Mouse (Mus musculus): ENCODE measurements around the gene Iltifb. TPM values are rescaled to one million over a fixed set of nuclear protein-coding genes. Genes with fewer than 3 reads are reported as not detected.
"Not testable (repeated sequence)": the region's sequence is repeated elsewhere in the genome, so short reads cannot be mapped to it uniquely, and the experiment has no call there.

The Iltifb gene
- total and polyA plus RNA-seq, 3 experiments: not detected

DNA sequence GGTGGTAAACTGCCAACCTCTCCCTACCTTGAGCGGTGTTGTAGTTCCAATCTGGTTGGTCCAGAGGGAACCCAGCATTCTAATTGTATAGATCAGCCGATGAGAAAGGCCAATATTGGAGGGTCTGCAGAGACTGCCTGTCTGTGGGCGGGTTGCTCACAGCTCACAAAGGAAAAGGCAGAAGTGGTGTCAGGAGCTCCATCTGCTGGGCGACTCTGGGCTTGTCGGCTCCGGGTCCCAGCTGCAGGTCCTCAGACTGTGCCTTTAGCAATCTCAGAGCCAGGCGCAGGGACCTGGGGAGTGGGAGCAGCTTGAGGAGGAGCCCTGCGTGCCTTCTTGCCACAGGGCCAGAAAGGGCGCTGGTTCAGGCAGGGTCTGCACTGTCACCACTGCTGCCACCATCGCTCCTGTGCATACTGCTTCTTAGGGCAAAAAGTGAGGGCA is 44.0 kb downstream of the Iltifb start:
- Histone ChIP-seq H3K4me1 (ENCODE audit: control insufficient read depth in 1 of 2, insufficient read depth in 2 of 2, low read length in 2 of 2) (peaks cover 0 to 3% of the 10 kb centered on the region in 2 experiments; a peak in 2 of 4 replicates), H3K9me3 (replicated peaks; ENCODE audit: insufficient read depth, low read length) (no peaks in the 10 kb centered on the region), H3K9ac (ENCODE audit: control insufficient read depth, low read depth, low read length, poor library complexity, severe bottlenecking) (no peak overlapping the region), H3K36me3 (ENCODE audit: control insufficient read depth in 1 of 2, insufficient read depth in 2 of 2, low read length in 2 of 2) (no peaks in the 10 kb centered on the region), H3K4me3 (ENCODE audit: control insufficient read depth in 1 of 2, insufficient read depth in 1 of 2, low read depth in 2 of 2, low read length in 2 of 2) (no peak overlapping the region), H3K27me3 (ENCODE audit: control insufficient read depth in 1 of 2, insufficient read depth in 2 of 2, low read length in 2 of 2) (no peaks in the 10 kb centered on the region), H3K79me2 (ENCODE audit: control insufficient read depth, insufficient read depth, low read length, poor library complexity) (no peaks in the 10 kb centered on the region), H3K27ac (ENCODE audit: control insufficient read depth, low read depth, low read length) (no peak overlapping the region)
- TF ChIP-seq RAD21 (IDR thresholded peaks at IDR 0.05; ENCODE audit: low read depth, low read length) (peak; percentile 55), SMC3 (IDR thresholded peaks at IDR 0.05; ENCODE audit: low read depth, low read length) (peak; percentile 74), NELFE (IDR thresholded peaks at IDR 0.05; ENCODE audit: low read depth, low read length) (no peak), BHLHE40 (IDR thresholded peaks at IDR 0.05; ENCODE audit: borderline replicate concordance, low read depth, low read length) (no peak), EP300 (IDR thresholded peaks at IDR 0.05; ENCODE audit: low read depth in 1 of 2, low read length in 2 of 2) (no peak), ZC3H11A (IDR thresholded peaks at IDR 0.05; ENCODE audit: low read depth, low read length) (peak; percentile 39), CTCF (IDR thresholded peaks at IDR 0.05 in 2 of 3, conservative IDR thresholded peaks at IDR 0.05 in 1 of 3; ENCODE audit: control insufficient read depth in 1 of 3, insufficient read depth in 1 of 3, low read depth in 2 of 3, low read length in 3 of 3, poor library complexity in 1 of 3, severe bottlenecking in 1 of 3) (peak in 2 of 3 experiments; percentile 56 to 61; a peak in 4 of 6 replicates)
- peak; percentile 30 for DNase-seq (ENCODE audit: low read depth, low spot score)

DNA sequence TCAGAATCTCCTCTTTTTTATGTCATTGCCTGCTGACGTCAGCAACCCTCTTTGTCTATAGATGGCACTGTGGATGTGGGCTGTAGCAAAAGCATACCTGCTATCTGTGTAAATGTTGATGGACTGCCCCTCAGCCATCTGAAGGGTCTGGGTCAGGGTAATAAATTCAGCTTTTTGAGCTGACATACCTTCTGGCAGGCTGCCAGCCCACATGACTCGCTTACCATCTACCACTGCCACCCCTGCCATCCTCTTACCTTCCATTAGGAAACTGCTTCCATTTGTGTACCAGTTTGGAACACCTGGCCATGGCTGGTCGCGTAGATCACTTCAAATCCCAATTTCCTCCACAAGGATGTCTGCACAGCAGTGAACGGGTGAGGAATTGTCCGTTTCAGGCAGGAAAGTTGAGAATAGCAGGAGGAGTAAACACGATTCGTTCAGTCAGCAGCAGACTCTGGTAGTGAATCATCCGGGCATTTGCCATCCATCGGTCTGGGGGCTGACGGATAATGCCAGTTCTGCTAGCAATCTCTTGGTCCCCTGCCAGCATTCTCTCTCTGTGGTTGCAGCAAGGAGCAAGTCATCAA is 45.7 kb downstream of the Iltifb start:
- not testable (repeated sequence) for H3K4me3 ChIP-seq (ENCODE audit: control insufficient read depth in 1 of 2, insufficient read depth in 1 of 2, low read depth in 2 of 2, low read length in 2 of 2); H3K9me3 ChIP-seq (replicated peaks; ENCODE audit: insufficient read depth, low read length); H3K27ac ChIP-seq (ENCODE audit: control insufficient read depth, low read depth, low read length); H3K9ac ChIP-seq (ENCODE audit: control insufficient read depth, low read depth, low read length, poor library complexity, severe bottlenecking); H3K4me1 ChIP-seq (ENCODE audit: control insufficient read depth in 1 of 2, insufficient read depth in 2 of 2, low read length in 2 of 2); H3K79me2 ChIP-seq (ENCODE audit: control insufficient read depth, insufficient read depth, low read length, poor library complexity); H3K36me3 ChIP-seq (ENCODE audit: control insufficient read depth in 1 of 2, insufficient read depth in 2 of 2, low read length in 2 of 2); H3K27me3 ChIP-seq (ENCODE audit: control insufficient read depth in 1 of 2, insufficient read depth in 2 of 2, low read length in 2 of 2)
- peak; percentile 8 for DNase-seq (ENCODE audit: low read depth, low spot score)

DNA sequence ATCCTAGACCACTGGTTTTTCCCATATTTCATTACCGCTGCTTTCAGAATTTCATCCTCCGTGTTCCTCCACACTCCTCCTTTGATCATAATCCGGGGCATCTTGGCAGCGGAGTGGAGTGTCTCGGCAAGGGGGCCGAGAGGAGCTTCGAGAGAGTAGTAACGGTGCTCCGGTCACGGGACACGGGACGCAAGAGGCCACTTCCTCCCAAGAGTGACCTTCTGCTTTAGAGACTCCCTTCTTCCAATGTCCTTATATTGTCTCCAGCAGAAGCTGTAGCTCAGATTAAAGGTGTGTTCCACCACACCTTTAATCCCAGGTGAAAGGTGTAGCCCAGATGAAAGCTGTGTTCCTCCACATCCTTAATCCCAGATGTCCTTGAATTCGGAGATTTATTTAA is 54.2 kb downstream of the Iltifb start, which contains the start of gene Gm32717:
Gene Gm32717, minus strand, starts transcription at position 101 of the 400 bp plus-strand sequence.
- not testable (repeated sequence) for H3K36me3 ChIP-seq (ENCODE audit: control insufficient read depth in 1 of 2, insufficient read depth in 2 of 2, low read length in 2 of 2); H3K9me3 ChIP-seq (replicated peaks; ENCODE audit: insufficient read depth, low read length); H3K9ac ChIP-seq (ENCODE audit: control insufficient read depth, low read depth, low read length, poor library complexity, severe bottlenecking); H3K27ac ChIP-seq (ENCODE audit: control insufficient read depth, low read depth, low read length); DNase-seq (ENCODE audit: low read depth, low spot score); H3K4me3 ChIP-seq (ENCODE audit: control insufficient read depth in 1 of 2, insufficient read depth in 1 of 2, low read depth in 2 of 2, low read length in 2 of 2); H3K79me2 ChIP-seq (ENCODE audit: control insufficient read depth, insufficient read depth, low read length, poor library complexity); H3K4me1 ChIP-seq (ENCODE audit: control insufficient read depth in 1 of 2, insufficient read depth in 2 of 2, low read length in 2 of 2); H3K27me3 ChIP-seq (ENCODE audit: control insufficient read depth in 1 of 2, insufficient read depth in 2 of 2, low read length in 2 of 2)

Other genes with a start within 250 kb of the Iltifb start
- gene Mdm1, start 153.2 kb downstream of the Iltifb start, total RNA-seq (2012; rRNA removed): 27.9 and 28.0 TPM in 2 replicates
- gene Mdm1, start 153.2 kb downstream of the Iltifb start, polyA plus RNA-seq (2012; ENCODE audit: insufficient read depth in 1 of 2, insufficient read length in 2 of 2, low read depth in 1 of 2, low replicate concordance in 2 of 2, missing spikeins in 1 of 2): 10 to 100 TPM in 1 of 2 experiments, not detected in 1; 44.5 TPM
- gene Il22, start 90.1 kb downstream of the Iltifb start, total RNA-seq (2012; rRNA removed): not detected in 2 replicates
- gene Il22, start 90.1 kb downstream of the Iltifb start, polyA plus RNA-seq (2012; ENCODE audit: insufficient read depth in 1 of 2, insufficient read length in 2 of 2, low read depth in 1 of 2, low replicate concordance in 2 of 2, missing spikeins in 1 of 2): not detected
- 0.12 TPM in 1 of 2 replicates, not detected in the other for gene Gm32717, start 54.3 kb downstream of the Iltifb start, total RNA-seq (2012; rRNA removed)
- under 1 TPM in 1 of 2 experiments, not detected in 1; 0.04 TPM for gene Gm32717, start 54.3 kb downstream of the Iltifb start, polyA plus RNA-seq (2012; ENCODE audit: insufficient read depth in 1 of 2, insufficient read length in 2 of 2, low read depth in 1 of 2, low replicate concordance in 2 of 2, missing spikeins in 1 of 2)
- 0.12 TPM in 1 of 2 replicates, not detected in the other for gene Gm32802, start 36.4 kb downstream of the Iltifb start, total RNA-seq (2012; rRNA removed)
- gene Gm32802, start 36.4 kb downstream of the Iltifb start, polyA plus RNA-seq (2012; ENCODE audit: insufficient read depth in 1 of 2, insufficient read length in 2 of 2, low read depth in 1 of 2, low replicate concordance in 2 of 2, missing spikeins in 1 of 2): under 1 TPM in 1 of 2 experiments, not detected in 1; 0.04 TPM
- gene Gm9040, start 31.9 kb upstream of the Iltifb start, total RNA-seq (2012; rRNA removed): not detected in 2 replicates
- gene Gm9040, start 31.9 kb upstream of the Iltifb start, polyA plus RNA-seq (2012; ENCODE audit: insufficient read depth in 1 of 2, insufficient read length in 2 of 2, low read depth in 1 of 2, low replicate concordance in 2 of 2, missing spikeins in 1 of 2): not detected
- gene Gm9044, start 37.4 kb upstream of the Iltifb start, total RNA-seq (2012; rRNA removed): not detected in 2 replicates
- gene Gm9044, start 37.4 kb upstream of the Iltifb start, polyA plus RNA-seq (2012; ENCODE audit: insufficient read depth in 1 of 2, insufficient read length in 2 of 2, low read depth in 1 of 2, low replicate concordance in 2 of 2, missing spikeins in 1 of 2): not detected
- 0.29 and 0.31 TPM in 2 replicates for gene Gm9045, start 42.8 kb upstream of the Iltifb start, total RNA-seq (2012; rRNA removed)
- gene Gm9045, start 42.8 kb upstream of the Iltifb start, polyA plus RNA-seq (2012; ENCODE audit: insufficient read depth in 1 of 2, insufficient read length in 2 of 2, low read depth in 1 of 2, low replicate concordance in 2 of 2, missing spikeins in 1 of 2): under 1 TPM in 1 of 2 experiments, not detected in 1; 0.07 TPM
- gene Gm9046, start 48.2 kb upstream of the Iltifb start, total RNA-seq (2012; rRNA removed): not detected in 2 replicates
- not detected for gene Gm9046, start 48.2 kb upstream of the Iltifb start, polyA plus RNA-seq (2012; ENCODE audit: insufficient read depth in 1 of 2, insufficient read length in 2 of 2, low read depth in 1 of 2, low replicate concordance in 2 of 2, missing spikeins in 1 of 2)
- not detected in 2 replicates for gene Gm9048, start 53.6 kb upstream of the Iltifb start, total RNA-seq (2012; rRNA removed)
- gene Gm9048, start 53.6 kb upstream of the Iltifb start, polyA plus RNA-seq (2012; ENCODE audit: insufficient read depth in 1 of 2, insufficient read length in 2 of 2, low read depth in 1 of 2, low replicate concordance in 2 of 2, missing spikeins in 1 of 2): not detected
- gene Gm9049, start 59.1 kb upstream of the Iltifb start, total RNA-seq (2012; rRNA removed): 0.29 and 0.31 TPM in 2 replicates
- under 1 TPM in 1 of 2 experiments, not detected in 1; 0.07 TPM for gene Gm9049, start 59.1 kb upstream of the Iltifb start, polyA plus RNA-seq (2012; ENCODE audit: insufficient read depth in 1 of 2, insufficient read length in 2 of 2, low read depth in 1 of 2, low replicate concordance in 2 of 2, missing spikeins in 1 of 2)
- gene Ifng, start 146.0 kb upstream of the Iltifb start, total RNA-seq (2012; rRNA removed): not detected in 2 replicates
- not detected for gene Ifng, start 146.0 kb upstream of the Iltifb start, polyA plus RNA-seq (2012; ENCODE audit: insufficient read depth in 1 of 2, insufficient read length in 2 of 2, low read depth in 1 of 2, low replicate concordance in 2 of 2, missing spikeins in 1 of 2)

Measured in MEL (cell line).